Mouse (Mus musculus) CD4-positive, CD25-positive, alpha-beta regulatory T cell, adult 2 months (primary cell): ENCODE measurements at regions not wholly inside any gene's neighbourhood (a gene's known extent, or its start where the extent isn't known, plus 50 kb on each side); places are given as distances from the start of the nearest gene placed in this dataset.
A peak's percentile ranks its signal among the peaks of the same experiment; 100 is the strongest.

ENCODE experiments used
- DNase-seq: peaks from one replicate; pipeline ENCODE4 v3.0.0-alpha.2; 2012; ENCODE audit warnings: low read depth, low spot score

- DNase-seq: no peak
Measured at GRCm38 (mm10) chr15:6014982-6015381, 284.6 kb upstream of the Dab2 start.

GRCm38 (mm10) chr15:6016637-6017049, 282.9 kb upstream of the Dab2 start:
- DNase-seq: no peak

GRCm38 (mm10) chr15:6025543-6025942, 274.0 kb upstream of the Dab2 start:
- DNase-seq: no peak

GRCm38 (mm10) chr15:6029214-6029613, 270.4 kb upstream of the Dab2 start:
- no peak for DNase-seq

GRCm38 (mm10) chr15:6030396-6030795, 269.2 kb upstream of the Dab2 start:
- no peak for DNase-seq

- DNase-seq: no peak
Measured at GRCm38 (mm10) chr15:6034156-6034555, 265.4 kb upstream of the Dab2 start.

GRCm38 (mm10) chr15:6044511-6045256, 254.9 kb upstream of the Dab2 start:
- DNase-seq: peak; percentile 56

GRCm38 (mm10) chr15:6055703-6056102, 243.9 kb upstream of the Dab2 start:
- no peak for DNase-seq

GRCm38 (mm10) chr15:6056887-6057626, 242.5 kb upstream of the Dab2 start:
- DNase-seq: no peak

GRCm38 (mm10) chr15:6059361-6059760, 240.2 kb upstream of the Dab2 start:
- no peak for DNase-seq

- DNase-seq: no peak
Measured at GRCm38 (mm10) chr15:6059790-6060189, 239.8 kb upstream of the Dab2 start.

- DNase-seq: no peak
Measured at GRCm38 (mm10) chr15:6060649-6061048, 238.9 kb upstream of the Dab2 start.

- DNase-seq: no peak
Measured at GRCm38 (mm10) chr15:6065100-6065499, 234.5 kb upstream of the Dab2 start.

GRCm38 (mm10) chr15:6067380-6067779, 232.2 kb upstream of the Dab2 start:
- no peak for DNase-seq

- DNase-seq: no peak
Measured at GRCm38 (mm10) chr15:6068371-6068770, 231.2 kb upstream of the Dab2 start.

GRCm38 (mm10) chr15:6071873-6072272, 227.7 kb upstream of the Dab2 start:
- DNase-seq: no peak

GRCm38 (mm10) chr15:6072920-6073319, 226.7 kb upstream of the Dab2 start:
- no peak for DNase-seq

- DNase-seq: peak; percentile 78
Measured at GRCm38 (mm10) chr15:6080714-6081635, 218.6 kb upstream of the Dab2 start.

GRCm38 (mm10) chr15:6087208-6087607, 212.4 kb upstream of the Dab2 start:
- no peak for DNase-seq

GRCm38 (mm10) chr15:6088498-6088897, 211.1 kb upstream of the Dab2 start:
- DNase-seq: no peak

- DNase-seq: peak; percentile 29
Measured at GRCm38 (mm10) chr15:6129697-6130096, 169.9 kb upstream of the Dab2 start.

- DNase-seq: no peak
Measured at GRCm38 (mm10) chr15:6132216-6132615, 167.4 kb upstream of the Dab2 start.
